Mouse (Mus musculus): ENCODE measurements around the gene Gnmt.
A peak's percentile ranks its signal among the peaks of the same experiment; 100 is the strongest.

GRCm38 (mm10) chr17:46725273-46725672 lies 3.7 kb downstream of the Gnmt start:
- TF ChIP-seq CTCF (IDR thresholded peaks at IDR 0.05; ENCODE audit: low read depth, low read length) (peak; percentile 42), POLR2A (IDR thresholded peaks at IDR 0.05; ENCODE audit: extremely low read depth, insufficient read depth, low read length) (peak; percentile 25; the same call in 1 of the 2 replicates)
